Mouse (Mus musculus): Measurements from ENCODE around the gene Lgsn. TPM values are rescaled to one million over a fixed set of nuclear protein-coding genes. Genes with fewer than 3 reads are reported as not detected.

Lgsn gene
- total and polyA plus RNA-seq, 2 experiments from 2014 or later, result 0.10 TPM; not detected in 1

DNA sequence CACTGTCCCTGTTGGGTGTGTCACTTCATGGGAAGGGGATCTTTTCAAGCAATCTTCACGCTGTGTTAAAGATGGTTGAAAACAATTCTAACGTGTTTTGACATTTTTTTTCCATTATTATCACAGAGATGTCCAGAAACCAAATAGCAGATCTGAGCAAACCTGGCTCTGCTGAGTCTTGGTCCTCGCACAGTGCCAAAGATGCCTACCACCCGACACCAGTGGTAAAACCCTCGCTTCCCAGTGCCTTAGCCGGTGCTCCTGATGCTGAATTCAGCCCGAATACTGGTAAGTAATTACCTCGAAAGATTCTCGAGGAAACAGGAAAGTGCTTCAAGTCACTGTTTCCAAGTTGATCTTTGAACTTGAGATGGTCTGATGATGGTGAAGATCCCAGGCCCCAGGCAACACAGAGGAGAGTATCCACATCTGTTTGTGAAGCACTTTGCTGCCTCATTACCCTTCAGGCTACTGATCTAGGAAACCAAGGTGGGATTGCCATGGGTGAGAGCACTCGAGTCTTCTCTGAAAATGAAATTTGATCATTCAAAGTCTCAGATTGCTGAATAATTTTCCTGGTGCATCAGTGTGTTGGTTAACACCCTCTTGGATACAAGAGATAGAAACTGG is 14.2 kb downstream of the Lgsn start:
- no peak for ATAC-seq
- no peak for TF ChIP-seq CTCF (IDR thresholded peaks at IDR 0.05; ENCODE audit: low read depth)
- WGBS, result 85% methylated on average over 10 of the region's 10 CpGs

GRCm38 (mm10) chr1:31195633-31196032 is 19.4 kb downstream of the Lgsn start:
- DNase-seq, result no peak
- 56% methylated on average over 1 of the region's 1 CpGs for WGBS
- no peak overlapping the region for H3K4me3 ChIP-seq (ENCODE audit: low read depth, low read length)

More for the DNA sequence above, 14.2 kb downstream of the Lgsn start:
- DNase-seq, result no peak
- no peak overlapping the region for H3K4me2 ChIP-seq (ENCODE audit: low read depth)
- H3K9me3 ChIP-seq (ENCODE audit: low read length), result no peaks in the 10 kb centered on the region
- H3K9ac ChIP-seq, result no peak overlapping the region
- H3K27me3 ChIP-seq (ENCODE audit: insufficient read depth, low read length), result no peaks in the 10 kb centered on the region
- no peak overlapping the region for H3K27ac ChIP-seq (ENCODE audit: low read depth, low read length)
- H3K4me3 ChIP-seq (ENCODE audit: low read depth, low read length), result no peak overlapping the region
- H3K36me3 ChIP-seq (ENCODE audit: insufficient read depth), result no peaks in the 10 kb centered on the region
- no peaks in the 10 kb centered on the region for H3K4me1 ChIP-seq (ENCODE audit: insufficient read depth)

GRCm38 (mm10) chr1:31196959-31197358 is 20.8 kb downstream of the Lgsn start:
- Histone ChIP-seq H3K4me3 (ENCODE audit: low read depth, low read length) (no peak overlapping the region), H3K27me3 (ENCODE audit: insufficient read depth, low read length) (no peaks in the 10 kb centered on the region), H3K9ac (no peak overlapping the region), H3K27ac (ENCODE audit: low read depth, low read length) (no peak overlapping the region), H3K4me1 (ENCODE audit: insufficient read depth) (no peaks in the 10 kb centered on the region), H3K4me2 (ENCODE audit: low read depth) (no peak overlapping the region), H3K9me3 (ENCODE audit: low read length) (no peaks in the 10 kb centered on the region), H3K36me3 (ENCODE audit: insufficient read depth) (no peaks in the 10 kb centered on the region)
- 67% methylated on average over 3 of the region's 3 CpGs for WGBS
- TF ChIP-seq CTCF (IDR thresholded peaks at IDR 0.05; ENCODE audit: low read depth), result no peak
- no peak for ATAC-seq
- no peak for DNase-seq

More at GRCm38 (mm10) chr1:31195633-31196032, 19.4 kb downstream of the Lgsn start:
- Histone ChIP-seq H3K9me3 (ENCODE audit: low read length) (no peaks in the 10 kb centered on the region), H3K27ac (ENCODE audit: low read depth, low read length) (no peak overlapping the region), H3K9ac (no peak overlapping the region), H3K4me2 (ENCODE audit: low read depth) (no peak overlapping the region), H3K27me3 (ENCODE audit: insufficient read depth, low read length) (no peaks in the 10 kb centered on the region), H3K36me3 (ENCODE audit: insufficient read depth) (no peaks in the 10 kb centered on the region), H3K4me1 (ENCODE audit: insufficient read depth) (no peaks in the 10 kb centered on the region)
- no peak for ATAC-seq
- TF ChIP-seq CTCF (IDR thresholded peaks at IDR 0.05; ENCODE audit: low read depth), result no peak

- Histone ChIP-seq H3K4me2 (ENCODE audit: low read depth) (no peak overlapping the region), H3K9me3 (ENCODE audit: low read length) (no peaks in the 10 kb centered on the region), H3K27ac (ENCODE audit: low read depth, low read length) (no peak overlapping the region), H3K4me3 (ENCODE audit: low read depth, low read length) (no peak overlapping the region), H3K36me3 (ENCODE audit: insufficient read depth) (no peaks in the 10 kb centered on the region), H3K9ac (no peak overlapping the region), H3K27me3 (ENCODE audit: insufficient read depth, low read length) (no peaks in the 10 kb centered on the region), H3K4me1 (ENCODE audit: insufficient read depth) (no peaks in the 10 kb centered on the region)
- ATAC-seq, result no peak
- no peak for DNase-seq
- WGBS, result 93% methylated on average over 10 of the region's 10 CpGs
- no peak for TF ChIP-seq CTCF (IDR thresholded peaks at IDR 0.05; ENCODE audit: low read depth)
Observed at GRCm38 (mm10) chr1:31203771-31204170, 27.6 kb downstream of the Lgsn start.

GRCm38 (mm10) chr1:31205346-31205745 is 29.1 kb downstream of the Lgsn start:
- no peak for TF ChIP-seq CTCF (IDR thresholded peaks at IDR 0.05; ENCODE audit: low read depth)
- DNase-seq (peak; percentile 34), ATAC-seq (peak; percentile 63)
- no peak overlapping the region for H3K4me3 ChIP-seq (ENCODE audit: low read depth, low read length)
- H3K36me3 ChIP-seq (ENCODE audit: insufficient read depth), result no peaks in the 10 kb centered on the region
- H3K9ac ChIP-seq, result no peak overlapping the region
- H3K4me1 ChIP-seq (ENCODE audit: insufficient read depth), result no peaks in the 10 kb centered on the region
- H3K4me2 ChIP-seq (ENCODE audit: low read depth), result no peak overlapping the region
- H3K9me3 ChIP-seq (ENCODE audit: low read length), result no peaks in the 10 kb centered on the region
- no peak overlapping the region for H3K27ac ChIP-seq (ENCODE audit: low read depth, low read length)
- 41% methylated on average over 7 of the region's 7 CpGs for WGBS
- H3K27me3 ChIP-seq (ENCODE audit: insufficient read depth, low read length), result no peaks in the 10 kb centered on the region

DNA sequence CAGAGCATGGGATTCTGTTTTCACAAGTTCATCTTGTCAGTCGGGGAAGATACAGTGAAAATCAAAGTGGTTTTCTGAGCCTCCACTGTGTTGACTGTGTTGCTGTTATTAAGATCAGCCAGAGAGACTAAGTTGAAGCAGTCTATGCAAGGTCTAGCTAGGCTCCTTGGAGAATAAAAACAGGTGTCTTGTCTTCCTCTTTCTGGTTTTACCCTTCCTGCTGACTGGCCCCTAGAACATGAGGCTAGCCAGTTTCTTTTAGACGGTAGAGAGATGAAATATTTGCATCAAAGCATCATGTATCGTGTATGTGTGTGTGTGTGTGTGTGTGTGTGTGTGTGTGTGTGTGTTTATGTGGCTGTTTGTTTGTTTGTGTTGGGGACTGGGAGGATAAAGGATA is 29.6 kb downstream of the Lgsn start:
- Histone ChIP-seq H3K4me1 (ENCODE audit: insufficient read depth) (no peaks in the 10 kb centered on the region), H3K4me3 (ENCODE audit: low read depth, low read length) (no peak overlapping the region), H3K9ac (no peak overlapping the region), H3K27me3 (ENCODE audit: insufficient read depth, low read length) (no peaks in the 10 kb centered on the region), H3K9me3 (ENCODE audit: low read length) (no peaks in the 10 kb centered on the region), H3K27ac (ENCODE audit: low read depth, low read length) (no peak overlapping the region), H3K4me2 (ENCODE audit: low read depth) (no peak overlapping the region), H3K36me3 (ENCODE audit: insufficient read depth) (no peaks in the 10 kb centered on the region)
- WGBS, result 49% methylated on average over 3 of the region's 3 CpGs
- DNase-seq (no peak), ATAC-seq (no peak)
- no peak for TF ChIP-seq CTCF (IDR thresholded peaks at IDR 0.05; ENCODE audit: low read depth)

DNA sequence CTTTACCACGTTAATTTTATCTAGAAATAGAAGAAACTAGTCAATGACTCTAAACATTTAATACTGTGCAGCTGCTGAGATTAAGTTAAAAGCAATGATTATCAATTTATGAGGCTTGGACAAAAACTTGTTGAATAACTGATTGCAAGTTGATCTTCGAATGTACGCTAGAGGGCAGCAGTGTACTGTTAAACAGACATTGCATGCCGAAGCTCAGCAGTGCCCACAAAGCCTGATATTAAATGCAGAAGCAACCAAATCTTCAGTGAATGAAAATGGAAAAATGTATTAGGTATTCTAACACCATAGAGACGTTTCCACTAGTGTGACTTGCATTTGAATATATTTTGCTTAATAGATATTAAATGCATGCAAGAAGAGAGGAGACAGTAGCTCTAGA is 33.9 kb downstream of the Lgsn start:
- ATAC-seq (peak; percentile 75), DNase-seq (peak; percentile 91)
- no peak overlapping the region for H3K4me2 ChIP-seq (ENCODE audit: low read depth)
- H3K36me3 ChIP-seq (ENCODE audit: insufficient read depth), result no peaks in the 10 kb centered on the region
- H3K4me3 ChIP-seq (ENCODE audit: low read depth, low read length), result no peak overlapping the region
- no peak overlapping the region for H3K9ac ChIP-seq
- H3K27ac ChIP-seq (ENCODE audit: low read depth, low read length), result no peak overlapping the region
- no peaks in the 10 kb centered on the region for H3K27me3 ChIP-seq (ENCODE audit: insufficient read depth, low read length)
- H3K9me3 ChIP-seq (ENCODE audit: low read length), result no peaks in the 10 kb centered on the region
- 0% methylated on average over 5 of the region's 5 CpGs for WGBS
- peak; percentile 89 for TF ChIP-seq CTCF (IDR thresholded peaks at IDR 0.05; ENCODE audit: low read depth)
- no peaks in the 10 kb centered on the region for H3K4me1 ChIP-seq (ENCODE audit: insufficient read depth)
